Mouse (Mus musculus) brown adipose tissue, adult 24 weeks (tissue): ENCODE data around the gene Prkar1a. TPM values are rescaled to one million over a fixed set of nuclear protein-coding genes. Genes with fewer than 3 reads are reported as not detected.
A peak's percentile ranks its signal among the peaks of the same experiment; 100 is the strongest.
"Not testable (repeated sequence)": the region's sequence is repeated elsewhere in the genome, so short reads cannot be mapped to it uniquely, and the experiment has no call there.

Experiments
- H3K27ac ChIP-seq: fragments of 200-500 bp; replicated peaks from 2 replicates; pipeline ENCODE4 v1.5.1; 2012; ENCODE audit warnings: low read depth, mild to moderate bottlenecking, low read length
- H3K4me1 ChIP-seq: fragments of 200-500 bp; 2 replicates; pipeline ENCODE4 v1.6.1; 2012; ENCODE audit warnings: low read length, mixed read lengths; ENCODE audit not compliant: control insufficient read depth, insufficient read depth, insufficient read length
- H3K4me3 ChIP-seq: fragments of 200-500 bp; 2 replicates; pipeline ENCODE4 v1.5.1; 2012; ENCODE audit warnings: low read depth, mild to moderate bottlenecking, low read length, moderate library complexity; ENCODE audit not compliant: insufficient read depth
- polyA plus RNA-seq: library from polyadenylated mRNA; stranded (reverse); fragments of >200 nt; gene quantifications from 2 replicates; pipeline ENCODE4 v1.2.4, GENCODE M21; 2012; ENCODE audit not compliant: missing spikeins, insufficient read depth, insufficient read length

Gene Prkar1a
- polyA plus RNA-seq, 1 experiment = 98.4 TPM

- not testable (repeated sequence) for H3K4me1 ChIP-seq, H3K4me3 ChIP-seq, H3K27ac ChIP-seq
Observed at GRCm38 (mm10) chr11:109660526-109660925, 11.3 kb downstream of the Prkar1a start.

GRCm38 (mm10) chr11:109664293-109664692, 15.1 kb downstream of the Prkar1a start:
- Histone ChIP-seq H3K27ac (no peak overlapping the region), H3K4me1 (no peaks in the 10 kb centered on the region), H3K4me3 (no peak overlapping the region)

GRCm38 (mm10) chr11:109665424-109665823, 16.2 kb downstream of the Prkar1a start:
- H3K4me1 ChIP-seq = peaks cover under 1% of the 10 kb centered on the region; the same call in 1 of the 2 replicates
- H3K4me3 ChIP-seq = no peak overlapping the region
- H3K27ac ChIP-seq = no peak overlapping the region

- H3K4me1 ChIP-seq = peaks cover 5% of the 10 kb centered on the region
- no peak overlapping the region for H3K4me3 ChIP-seq
- no peak overlapping the region for H3K27ac ChIP-seq
Observed at GRCm38 (mm10) chr11:109666411-109666810, 17.2 kb downstream of the Prkar1a start.

GRCm38 (mm10) chr11:109667371-109667770, 18.2 kb downstream of the Prkar1a start:
- Histone ChIP-seq H3K27ac (no peak overlapping the region), H3K4me1 (peaks cover 12% of the 10 kb centered on the region), H3K4me3 (no peak overlapping the region)

- Histone ChIP-seq H3K27ac (no peak overlapping the region), H3K4me3 (no peak overlapping the region), H3K4me1 (peaks cover 12% of the 10 kb centered on the region)
Observed at GRCm38 (mm10) chr11:109668115-109668725, 19.0 kb downstream of the Prkar1a start.

- H3K27ac ChIP-seq = no peak overlapping the region
- peaks cover 12% of the 10 kb centered on the region for H3K4me1 ChIP-seq
- H3K4me3 ChIP-seq = no peak overlapping the region
Observed at GRCm38 (mm10) chr11:109669149-109669708, 20.0 kb downstream of the Prkar1a start.

GRCm38 (mm10) chr11:109670026-109670916, 21.1 kb downstream of the Prkar1a start:
- Histone ChIP-seq H3K27ac (peak overlapping the region; percentile 45), H3K4me1 (peaks cover 12% of the 10 kb centered on the region), H3K4me3 (no peak overlapping the region)

GRCm38 (mm10) chr11:109671136-109672020, 22.2 kb downstream of the Prkar1a start:
- peak overlapping the region; percentile 70 for H3K27ac ChIP-seq
- H3K4me1 ChIP-seq = peaks cover 12% of the 10 kb centered on the region

GRCm38 (mm10) chr11:109672021-109672324, 22.8 kb downstream of the Prkar1a start:
- Histone ChIP-seq H3K4me3 (no peak overlapping the region), H3K4me1 (peaks cover 12% of the 10 kb centered on the region), H3K27ac (peak overlapping the region; percentile 70)

More at GRCm38 (mm10) chr11:109671136-109672020, 22.2 kb downstream of the Prkar1a start:
- no peak overlapping the region for H3K4me3 ChIP-seq

- peak overlapping the region; percentile 70; the same call in 1 of the 2 replicates for H3K27ac ChIP-seq
- peaks cover 12% of the 10 kb centered on the region for H3K4me1 ChIP-seq
- no peak overlapping the region for H3K4me3 ChIP-seq
Observed at GRCm38 (mm10) chr11:109672396-109672795, 23.2 kb downstream of the Prkar1a start.

- Histone ChIP-seq H3K4me1 (peaks cover 12% of the 10 kb centered on the region), H3K4me3 (no peak overlapping the region), H3K27ac (no peak overlapping the region)
Observed at GRCm38 (mm10) chr11:109672881-109673739, 23.9 kb downstream of the Prkar1a start.

GRCm38 (mm10) chr11:109673741-109674140, 24.5 kb downstream of the Prkar1a start:
- Histone ChIP-seq H3K4me1 (peaks cover 12% of the 10 kb centered on the region), H3K27ac (no peak overlapping the region), H3K4me3 (no peak overlapping the region)

GRCm38 (mm10) chr11:109674542-109674941, 25.3 kb downstream of the Prkar1a start:
- Histone ChIP-seq H3K27ac (no peak overlapping the region), H3K4me3 (no peak overlapping the region)

More at GRCm38 (mm10) chr11:109674542-109674941, 25.3 kb downstream of the Prkar1a start:
- peaks cover 12% of the 10 kb centered on the region for H3K4me1 ChIP-seq
